Comparison of ENCODE assay signal across 8 mouse cellular contexts in genomic region chr11:4076633-4077032, GRCm38 (mm10). TPM values are rescaled to one million over a fixed set of nuclear protein-coding genes. Genes with fewer than 3 reads are reported as not detected.
DNase-seq lines count a peak whose midpoint lies in the region; ATAC-seq and TF ChIP-seq lines count a peak whose summit lies in the region.

No protein-coding gene starts in this region.

- H3K9ac ChIP-seq in lung, embryonic 14.5 days = no peak overlapping the region
- no peak overlapping the region for H3K9ac ChIP-seq in midbrain, embryonic 16.5 days (ENCODE audit: low read depth, low read length)

- no peaks in the 10 kb centered on the region for H3K27me3 ChIP-seq in lung, embryonic 14.5 days (ENCODE audit: insufficient read depth, low read length)
- 0 out of 2 replicates have a peak, but pooled peaks cover 3% of the 10 kb centered on the region for H3K27me3 ChIP-seq in midbrain, embryonic 16.5 days (ENCODE audit: control insufficient read depth, insufficient read depth, low read depth, low read length)

- no peak for ATAC-seq in lung, embryonic 14.5 days (ENCODE audit: insufficient read depth)
- ATAC-seq in midbrain, embryonic 16.5 days = no peak

- H3K4me3 ChIP-seq in lung, embryonic 14.5 days (ENCODE audit: low read depth, low read length) = no peak overlapping the region
- no peak overlapping the region for H3K4me3 ChIP-seq in midbrain, embryonic 16.5 days (ENCODE audit: low read depth, low read length)

- H3K4me2 ChIP-seq in lung, embryonic 14.5 days = no peak overlapping the region
- H3K4me2 ChIP-seq in midbrain, embryonic 16.5 days (ENCODE audit: low read length) = no peak overlapping the region

- H3K27ac ChIP-seq in lung, embryonic 14.5 days (ENCODE audit: low read depth) = no peak overlapping the region
- H3K27ac ChIP-seq in midbrain, embryonic 16.5 days (ENCODE audit: low read length) = no peak overlapping the region

- WGBS in lung, embryonic 14.5 days = 14% methylated on average over 8 of the region's 8 CpGs
- 16% methylated on average over 8 of the region's 8 CpGs for WGBS in midbrain, embryonic 16.5 days

- H3K9me3 ChIP-seq in lung, embryonic 14.5 days (ENCODE audit: low read depth, low read length) = no peaks in the 10 kb centered on the region
- H3K9me3 ChIP-seq in midbrain, embryonic 16.5 days (replicated peaks; ENCODE audit: control insufficient read depth, low read length, poor library complexity, severe bottlenecking) = no peaks in the 10 kb centered on the region

- H3K4me1 ChIP-seq in lung, embryonic 14.5 days (ENCODE audit: insufficient read depth) = no peaks in the 10 kb centered on the region
- no peaks in the 10 kb centered on the region for H3K4me1 ChIP-seq in midbrain, embryonic 16.5 days (ENCODE audit: control insufficient read depth, insufficient read depth, low read length)

- H3K36me3 ChIP-seq in lung, embryonic 14.5 days (ENCODE audit: insufficient read depth) = no peaks in the 10 kb centered on the region
- no peaks in the 10 kb centered on the region for H3K36me3 ChIP-seq in midbrain, embryonic 16.5 days (ENCODE audit: control insufficient read depth, insufficient read depth, low read length)

- no peak for TF ChIP-seq CTCF in lung, embryonic 14.5 days (IDR thresholded peaks at IDR 0.05; ENCODE audit: low read depth)

- peak; percentile 89 for DNase-seq in lung, embryonic 14.5 days
- DNase-seq in lung, postnatal 25 days (ENCODE audit: low spot score) = no peak
- peak; percentile 54 for DNase-seq in R1 (ENCODE audit: low read depth, low spot score)
- DNase-seq in embryo, embryonic 11.5 days (ENCODE audit: low read depth, low spot score) = peak; percentile 55
- peak; percentile 33 for DNase-seq in naive thymus-derived CD4-positive, alpha-beta T cell, adult 2 months (ENCODE audit: low read depth)
- no peak for DNase-seq in cerebellum, postnatal 4 days (ENCODE audit: low spot score in 2 of 2)
- DNase-seq in cerebellum, postnatal 14 days = no peak

RNA-seq across cellular contexts. Expression of gene Sec14l3, which starts 12.0 kb away (rescaled TPM):
- polyA plus RNA-seq in lung, embryonic 14.5 days (2014; fragmentation: Nextera tagmentation; extraction: Ambion mirVana) = 1.2 and 1.5 TPM in 2 replicates
- polyA plus RNA-seq in midbrain, embryonic 16.5 days (2015; fragmentation: Nextera tagmentation; extraction: Ambion mirVana) = 2.6 and 2.8 TPM in 2 replicates

RNA-seq across cellular contexts. Expression of gene Mtfp1, which starts 18.6 kb away (rescaled TPM):
- 8.6 and 10.8 TPM in 2 replicates for polyA plus RNA-seq in lung, embryonic 14.5 days (2014; fragmentation: Nextera tagmentation; extraction: Ambion mirVana)
- 12.8 and 14.4 TPM in 2 replicates for polyA plus RNA-seq in midbrain, embryonic 16.5 days (2015; fragmentation: Nextera tagmentation; extraction: Ambion mirVana)

RNA-seq across cellular contexts. Expression of gene Sec14l4, which starts 45.4 kb away (rescaled TPM):
- 3.8 and 4.2 TPM in 2 replicates for polyA plus RNA-seq in lung, embryonic 14.5 days (2014; fragmentation: Nextera tagmentation; extraction: Ambion mirVana)
- polyA plus RNA-seq in midbrain, embryonic 16.5 days (2015; fragmentation: Nextera tagmentation; extraction: Ambion mirVana) = not detected in 2 replicates

RNA-seq across cellular contexts. Expression of gene Sec14l2, which starts 46.6 kb away (rescaled TPM):
- 1.5 and 1.9 TPM in 2 replicates for polyA plus RNA-seq in lung, embryonic 14.5 days (2014; fragmentation: Nextera tagmentation; extraction: Ambion mirVana)
- polyA plus RNA-seq in midbrain, embryonic 16.5 days (2015; fragmentation: Nextera tagmentation; extraction: Ambion mirVana) = 4.2 and 4.8 TPM in 2 replicates

RNA-seq across cellular contexts. Expression of gene Rnf215, which starts 58.4 kb away (rescaled TPM):
- 32.6 and 33.0 TPM in 2 replicates for polyA plus RNA-seq in lung, embryonic 14.5 days (2014; fragmentation: Nextera tagmentation; extraction: Ambion mirVana)
- polyA plus RNA-seq in midbrain, embryonic 16.5 days (2015; fragmentation: Nextera tagmentation; extraction: Ambion mirVana) = 52.0 and 53.6 TPM in 2 replicates

Comparison
In these comparisons a context has a peak if more than half of its experiments do, and no peak if none do; other contexts are left out.
1. DNase-seq: peak in lung, embryonic 14.5 days (single experiment), R1 (single experiment), embryo, embryonic 11.5 days (single experiment) and naive thymus-derived CD4-positive, alpha-beta T cell, adult 2 months (single experiment); none in lung, postnatal 25 days (single experiment), cerebellum, postnatal 4 days (0 of 2) and cerebellum, postnatal 14 days (0 of 2).